Mouse (Mus musculus): Measurements from ENCODE around the gene Hbb-bh2.
"Not testable (repeated sequence)": the region's sequence is repeated elsewhere in the genome, so short reads cannot be mapped to it uniquely, and the experiment has no call there.

GRCm38 (mm10) chr7:103815085-103815484 lies 25.2 kb downstream of the Hbb-bh2 start:
- not testable (repeated sequence) for TF ChIP-seq POLR2A, CTCF (IDR thresholded peaks at IDR 0.05; ENCODE audit: extremely low read depth, insufficient read depth, low read length)
